Mouse (Mus musculus) ovary, postnatal 10 days (tissue): ENCODE measurements around the gene Hmgb1.
A peak's percentile ranks its signal among the peaks of the same experiment; 100 is the strongest.

Source experiments
- DNase-seq: peaks from one replicate; pipeline ENCODE4 v3.0.0; 2022; ENCODE audit warnings: low spot score

Hmgb1 gene

DNA sequence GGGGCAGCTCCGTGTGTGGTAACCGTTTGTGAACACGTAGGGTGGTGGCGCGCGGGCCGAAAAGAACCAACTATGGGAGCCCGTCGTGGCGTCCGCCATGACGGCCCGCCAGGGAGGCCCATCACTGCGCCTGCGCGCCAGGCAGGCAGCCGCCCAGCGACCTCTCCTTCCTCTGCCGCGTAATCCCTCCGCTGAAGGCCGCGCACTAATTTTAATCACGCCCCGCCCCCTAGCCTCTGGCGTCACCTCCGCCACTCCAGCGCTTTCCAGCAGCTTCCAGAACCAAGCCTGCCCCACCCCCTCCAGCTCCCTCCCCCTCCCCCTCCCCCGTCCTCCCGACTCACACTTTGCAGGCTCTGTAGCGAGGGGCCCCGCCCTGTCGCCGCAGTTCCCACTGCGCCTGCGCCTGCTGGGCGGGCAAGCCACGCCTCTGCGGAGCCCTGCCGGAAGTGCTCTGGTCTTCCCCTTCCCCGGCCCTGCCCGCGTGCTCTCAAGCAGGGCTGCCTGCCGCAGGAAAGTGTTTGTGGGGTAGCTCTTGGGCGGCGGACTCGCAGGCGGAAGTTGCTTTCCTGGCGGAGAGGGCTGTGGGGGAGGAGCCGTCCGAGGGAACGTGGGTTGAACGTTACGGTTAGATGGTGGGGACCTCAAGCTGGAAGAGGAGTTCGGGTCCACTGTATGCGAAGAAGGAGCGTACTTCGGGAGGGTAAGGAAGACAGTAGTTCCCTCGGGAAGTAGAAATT, at the start of gene Hmgb1, which contains the start of gene Uspl1:
TSS of gene Hmgb1 (minus strand) at position 386 of the 740 bp plus-strand sequence.
TSS of gene Uspl1 (plus strand) at position 247 of the 740 bp plus-strand sequence.
- peak; percentile 97 for DNase-seq

DNA sequence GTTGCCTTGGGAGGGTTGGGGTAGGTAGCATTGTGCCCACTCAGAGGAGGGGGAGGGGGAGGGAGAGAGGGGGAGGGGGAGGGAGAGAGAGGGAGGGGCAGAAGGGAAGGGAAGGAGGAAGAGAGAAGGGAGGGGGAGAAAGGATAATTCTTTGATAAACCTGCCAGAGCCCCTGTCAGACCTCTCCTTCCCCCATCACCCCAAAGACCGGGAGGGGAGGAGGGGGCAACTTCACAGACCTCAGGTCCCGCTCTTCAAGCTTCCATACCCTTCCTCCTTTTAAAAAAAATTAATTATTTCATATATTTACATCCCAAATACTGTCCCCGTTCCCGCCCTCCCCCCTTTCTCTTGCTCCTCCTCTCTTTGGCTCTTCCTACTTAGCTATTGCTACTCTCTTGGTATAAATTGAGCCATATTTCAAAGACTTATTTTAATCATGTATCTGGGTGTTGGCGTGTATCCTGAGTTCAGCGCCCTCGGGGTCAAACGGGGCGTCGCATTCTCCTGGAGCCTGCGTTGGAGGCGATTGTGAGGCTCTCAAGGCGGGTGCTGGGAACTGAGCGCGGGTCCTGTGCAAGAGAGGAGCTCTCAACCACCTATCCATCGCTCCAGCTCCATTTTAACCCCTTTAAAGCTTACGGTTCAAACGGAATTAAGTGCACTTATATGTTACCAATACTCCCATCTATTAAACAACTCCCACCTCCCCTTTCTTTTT, 45.5 kb upstream of the Hmgb1 start:
- no peak for DNase-seq

DNA sequence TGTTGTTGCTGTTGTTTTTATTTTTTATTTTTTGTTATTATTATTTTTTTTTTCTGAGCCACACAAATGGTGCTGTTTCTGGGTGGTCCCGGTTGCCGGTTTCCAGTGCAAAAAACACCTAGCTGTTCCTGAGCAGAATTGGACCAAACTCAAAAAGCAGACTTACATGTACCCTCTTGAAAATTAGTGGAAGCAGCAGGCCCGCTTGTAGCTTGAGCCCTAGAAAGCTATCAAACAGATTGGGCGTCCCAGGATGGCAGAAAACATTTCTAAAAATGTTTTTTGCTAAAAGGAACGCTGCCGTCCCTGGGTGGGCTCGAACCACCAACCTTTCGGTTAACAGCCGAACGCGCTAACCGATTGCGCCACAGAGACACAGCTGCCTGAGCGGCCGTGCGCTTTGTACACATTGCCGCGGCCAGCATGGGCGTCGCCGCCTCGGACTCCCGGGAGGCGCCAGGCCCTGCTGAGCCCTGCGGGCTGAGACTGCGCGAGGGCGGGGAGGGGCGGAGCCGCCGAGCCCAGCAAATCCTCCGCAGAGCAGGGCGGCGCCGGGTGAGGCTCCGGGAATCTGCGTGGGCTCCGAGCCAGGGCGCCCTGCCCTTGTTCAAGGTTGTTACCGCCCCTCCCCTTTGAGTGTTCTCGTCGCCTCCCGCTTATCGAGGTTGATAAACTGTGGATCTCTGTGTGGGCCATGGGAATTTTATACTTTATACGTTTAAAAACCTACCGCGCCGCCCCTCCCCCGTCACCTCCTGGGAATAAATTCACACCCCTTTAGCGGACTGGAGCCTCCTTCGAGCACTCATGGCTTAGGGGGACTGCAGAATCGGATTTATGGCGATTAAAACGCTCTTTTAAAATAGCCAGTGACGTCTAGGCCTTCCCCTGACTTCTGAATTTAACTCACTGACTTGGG, 44.7 kb upstream of the Hmgb1 start:
- peak; percentile 100 for DNase-seq

DNA sequence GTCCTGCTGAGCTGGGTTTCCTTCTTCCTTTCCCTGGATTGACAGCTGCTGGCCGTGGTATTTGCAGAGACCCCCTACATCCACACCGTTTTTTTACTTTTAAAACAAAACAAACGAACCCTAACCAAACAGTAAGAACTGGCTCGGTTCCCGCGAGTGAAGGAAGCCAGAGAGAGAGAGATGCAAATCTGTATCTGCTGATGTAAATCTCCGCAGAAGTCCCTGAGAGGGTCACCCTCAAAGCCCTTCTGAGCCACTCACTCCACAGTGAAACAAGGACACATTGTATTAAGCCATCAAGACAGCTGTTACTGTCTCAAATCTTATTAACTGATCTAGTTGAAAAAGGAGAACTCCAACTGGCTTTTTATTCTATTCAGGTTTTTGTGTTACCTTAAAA, 40.4 kb upstream of the Hmgb1 start:
- DNase-seq = no peak

DNA sequence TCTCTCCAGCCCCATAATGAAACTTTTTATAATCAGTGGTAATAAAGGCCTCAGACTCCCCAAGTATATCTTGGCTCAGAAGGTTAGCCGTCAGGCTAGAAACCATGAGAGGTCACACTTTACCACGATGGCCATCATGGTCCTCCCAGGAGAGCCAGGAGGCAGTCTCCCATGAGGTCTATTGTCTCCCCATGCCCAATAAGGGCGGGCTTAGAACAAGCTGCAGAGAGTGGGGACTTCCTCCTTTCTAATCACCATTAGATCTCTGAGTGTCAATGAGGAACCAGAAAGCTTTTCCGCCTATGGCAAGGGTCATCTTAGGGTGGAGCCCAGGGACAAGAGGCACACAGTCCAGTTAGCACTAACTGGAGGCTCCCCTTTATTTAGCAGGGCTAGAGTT, 37.1 kb upstream of the Hmgb1 start:
- DNase-seq = no peak

DNA sequence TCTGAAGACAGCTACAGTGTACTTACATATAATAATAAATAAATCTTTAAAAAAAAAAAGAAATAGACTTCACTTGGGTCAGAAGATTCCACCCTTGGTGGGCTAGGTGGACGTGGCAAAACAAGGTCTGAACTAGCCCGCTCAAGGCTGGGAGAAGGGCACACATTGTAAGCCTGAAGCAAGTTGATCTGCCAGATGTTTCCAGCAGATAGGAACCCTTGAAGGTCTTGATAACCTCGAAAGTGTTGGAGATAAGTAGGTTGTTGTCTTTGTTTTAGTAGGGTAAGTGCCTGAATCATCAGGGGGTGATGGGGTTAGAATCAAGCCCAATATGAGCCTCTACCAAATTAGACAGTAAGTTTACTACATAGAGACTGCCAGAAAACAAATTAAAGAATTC, 35.2 kb upstream of the Hmgb1 start:
- DNase-seq = no peak

DNA sequence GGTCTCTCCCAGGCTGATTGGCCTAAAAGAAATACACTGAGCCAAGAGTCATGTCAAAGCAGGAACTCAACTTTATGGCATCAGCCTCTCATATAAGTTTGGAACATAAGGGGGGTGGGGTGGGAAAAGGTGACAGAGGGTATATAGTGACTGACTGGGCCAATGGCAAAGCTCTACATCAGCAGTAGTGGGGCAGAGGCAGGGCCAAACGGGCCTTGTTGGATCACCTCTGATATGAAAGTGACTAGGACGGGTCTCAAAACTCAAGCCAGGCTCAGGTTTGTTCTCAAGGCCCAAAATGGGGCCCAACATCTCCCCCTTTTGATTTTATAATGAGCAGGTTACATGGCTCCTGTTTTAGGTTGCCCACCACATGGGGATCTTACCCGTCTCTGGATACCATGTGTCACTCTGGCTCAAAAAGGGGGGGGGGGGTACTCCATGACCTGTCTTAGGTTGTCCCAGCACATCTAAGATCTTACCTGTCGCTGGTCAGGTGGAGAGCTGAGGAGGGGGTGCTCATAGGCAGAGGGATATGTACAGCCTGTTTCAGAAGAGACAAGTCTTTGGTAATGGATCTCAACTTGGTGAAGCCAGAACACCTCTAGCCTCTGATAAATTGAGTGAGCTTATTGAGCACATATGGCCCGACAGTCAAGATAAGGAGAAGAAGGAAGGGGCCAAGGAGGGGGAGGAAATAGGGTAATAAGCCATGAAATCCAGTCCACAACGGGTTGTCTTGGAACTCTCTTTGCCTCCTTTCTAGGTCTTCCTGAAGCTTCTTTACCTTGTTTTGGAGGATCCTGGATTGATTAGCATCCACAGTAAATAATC, 33.5 kb upstream of the Hmgb1 start:
- DNase-seq = no peak

DNA sequence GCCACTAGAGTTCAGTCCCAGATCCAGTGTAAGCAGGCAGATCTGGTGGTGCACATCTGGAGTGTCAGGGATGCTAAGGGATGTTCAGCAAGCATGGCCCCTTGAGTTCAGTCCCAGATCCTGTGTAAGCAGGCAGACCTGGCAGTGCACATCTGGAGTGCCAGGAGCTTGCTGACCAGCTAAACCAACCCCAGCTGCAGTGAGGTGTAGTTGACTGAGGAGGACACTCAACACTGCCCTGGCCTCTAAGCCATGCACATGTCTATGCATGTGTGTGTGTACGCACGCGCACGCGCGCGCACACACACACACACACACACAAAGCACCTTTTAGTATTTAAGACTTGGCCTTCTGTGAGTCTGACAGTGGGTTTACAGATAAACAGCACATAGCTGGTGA, 31.3 kb upstream of the Hmgb1 start:
- DNase-seq = no peak

DNA sequence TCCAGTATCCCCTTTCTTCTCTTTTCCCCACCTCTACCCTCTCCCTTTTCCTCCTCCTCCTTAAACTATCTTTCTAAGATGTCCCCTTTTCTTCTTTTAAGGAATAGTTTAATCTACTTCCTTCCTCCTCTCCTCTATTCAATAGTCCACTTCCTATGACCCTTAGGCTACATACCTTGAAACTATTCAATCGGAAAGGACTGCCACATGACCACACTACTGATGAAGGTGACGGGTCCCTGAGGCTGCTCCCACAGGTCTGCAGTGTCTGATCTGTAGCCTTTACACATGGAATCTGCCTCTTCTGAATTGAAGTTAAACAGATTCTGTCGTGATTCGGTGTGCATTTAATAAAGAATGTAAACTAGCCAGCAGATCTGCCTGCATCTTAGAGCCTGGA, 28.5 kb upstream of the Hmgb1 start:
- no peak for DNase-seq

DNA sequence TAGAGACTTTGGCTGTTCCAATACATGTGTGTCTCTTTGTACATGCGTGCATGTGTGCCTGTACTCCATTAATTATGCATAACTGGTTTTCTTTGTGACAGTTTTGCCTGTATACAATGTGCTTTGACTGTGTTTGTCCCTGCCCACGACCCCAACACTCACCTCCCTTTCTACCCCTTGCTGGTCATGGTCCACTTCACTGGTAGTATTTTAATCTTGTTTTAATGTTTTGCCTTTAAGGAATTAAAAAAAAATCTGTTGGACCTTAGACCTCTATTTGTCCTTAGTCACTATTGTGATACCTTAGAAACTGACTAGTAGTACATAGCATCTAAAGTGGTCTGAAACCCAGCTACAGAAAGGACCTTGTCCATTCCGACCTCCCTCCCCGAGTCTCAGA, 26.8 kb upstream of the Hmgb1 start:
- DNase-seq = no peak

DNA sequence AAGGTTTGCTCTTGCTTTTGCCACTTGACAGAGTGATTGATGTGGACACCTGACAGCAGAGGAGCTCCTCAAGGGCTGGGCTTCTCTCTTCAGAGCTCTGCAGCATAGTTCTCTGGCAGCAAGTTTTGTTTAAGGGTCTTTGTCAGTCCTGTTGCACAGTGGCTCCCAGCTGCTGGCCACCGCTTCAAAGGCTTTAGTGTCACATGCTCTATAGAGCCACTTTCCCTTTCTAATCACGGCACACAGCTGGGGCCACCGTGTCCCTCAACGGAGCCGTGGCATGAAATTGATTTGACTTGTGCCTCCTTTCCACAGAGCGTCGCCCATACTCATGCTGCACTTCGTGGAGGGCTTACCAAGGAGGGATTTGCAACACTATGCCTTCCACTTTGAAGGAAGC, 25.0 kb upstream of the Hmgb1 start:
- no peak for DNase-seq

DNA sequence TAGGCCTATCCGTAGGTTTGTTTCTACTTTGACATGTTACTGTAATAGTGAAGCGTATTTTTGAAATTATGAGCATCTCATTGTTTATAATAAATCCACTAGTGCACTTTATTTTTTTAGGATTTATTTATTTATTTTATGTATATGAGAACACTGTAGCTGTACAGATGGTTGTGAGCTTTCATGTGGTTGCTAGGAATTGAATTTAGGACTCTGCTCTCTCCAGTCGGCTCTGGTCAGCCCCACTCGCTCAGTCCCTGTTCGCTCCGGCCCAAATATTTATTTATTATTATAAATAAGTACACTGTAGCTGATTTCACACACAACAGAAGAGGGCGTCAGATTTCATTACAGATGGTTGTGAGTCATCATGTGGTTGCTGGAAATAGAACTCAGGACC, 24.5 kb upstream of the Hmgb1 start:
- DNase-seq = no peak

DNA sequence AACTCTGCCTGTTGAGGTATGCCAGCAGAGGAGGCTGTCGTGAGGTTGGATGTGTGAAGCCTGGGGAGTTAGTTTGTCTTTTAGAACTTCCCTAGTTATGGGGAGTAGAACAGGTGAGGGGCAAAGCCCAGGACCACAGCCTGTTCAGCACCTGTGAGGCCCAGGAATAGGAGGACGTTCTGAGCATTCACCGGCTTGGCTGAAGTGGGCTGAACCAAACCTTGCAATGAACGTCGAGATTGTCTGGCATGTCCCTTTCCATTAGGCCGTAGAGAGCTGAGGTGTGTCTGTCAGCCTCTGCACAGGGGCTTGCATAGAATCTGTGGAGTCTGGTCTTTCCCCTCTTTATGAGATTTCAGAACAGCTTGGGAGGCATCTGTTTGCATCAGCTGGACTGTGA, 23.4 kb upstream of the Hmgb1 start:
- DNase-seq = no peak

DNA sequence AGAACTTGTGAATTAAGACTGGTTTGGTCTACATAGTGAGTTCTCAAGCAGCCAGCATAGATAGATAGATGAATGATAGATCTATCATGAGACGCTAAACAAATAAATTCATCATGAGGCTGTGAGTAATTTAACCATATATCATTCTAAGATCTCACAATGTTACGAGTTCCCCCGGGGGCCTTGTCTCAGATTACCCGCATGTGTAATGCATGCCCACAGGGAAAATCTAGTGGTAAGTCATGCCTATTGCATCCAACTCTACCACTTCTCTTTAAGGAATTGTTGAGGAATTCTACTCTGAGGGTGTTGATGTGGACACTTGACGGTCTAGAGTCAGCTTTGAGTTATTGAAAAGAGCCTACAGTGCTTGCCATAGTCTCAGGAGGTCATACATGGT, 22.0 kb upstream of the Hmgb1 start:
- DNase-seq = no peak

DNA sequence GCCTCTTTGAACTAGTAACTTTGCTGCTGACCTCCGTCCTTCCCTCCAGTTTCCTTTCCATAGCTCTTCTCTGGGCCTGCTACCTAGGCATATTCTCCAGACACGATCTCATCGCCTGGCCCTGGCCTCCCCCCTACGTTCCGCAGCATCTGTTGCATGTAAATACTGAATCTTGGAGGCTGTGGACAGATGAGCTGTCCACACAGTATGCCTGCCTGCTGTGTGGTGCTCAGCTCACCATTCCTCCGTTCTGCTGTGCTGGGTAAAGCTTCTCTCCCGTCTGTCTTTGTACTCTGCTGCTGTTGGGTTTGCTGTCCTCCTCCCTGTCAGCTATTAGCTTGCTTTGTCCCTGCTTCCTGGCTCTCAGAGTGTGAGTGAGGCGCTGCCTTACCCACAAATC, 21.0 kb upstream of the Hmgb1 start:
- no peak for DNase-seq

DNA sequence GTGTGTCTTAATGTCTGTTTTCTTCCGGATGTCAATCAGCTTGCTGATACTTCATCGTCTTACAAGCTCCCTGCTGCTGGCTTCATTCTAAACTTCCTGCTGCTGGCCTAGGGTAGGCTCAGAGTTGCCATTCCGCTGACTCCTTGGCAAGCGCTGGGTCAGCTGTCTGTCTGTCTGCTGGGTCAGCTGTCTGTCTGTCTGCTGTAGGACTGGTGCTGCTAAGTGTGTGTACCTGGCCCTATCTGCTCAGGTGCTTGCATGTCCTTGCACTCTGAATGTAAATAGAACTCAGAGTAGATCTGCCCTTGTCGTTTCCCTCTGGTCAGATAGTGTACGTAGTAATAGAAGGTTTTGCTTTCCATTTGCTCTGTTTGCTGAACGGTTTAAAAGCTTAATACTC, 20.5 kb upstream of the Hmgb1 start:
- no peak for DNase-seq

DNA sequence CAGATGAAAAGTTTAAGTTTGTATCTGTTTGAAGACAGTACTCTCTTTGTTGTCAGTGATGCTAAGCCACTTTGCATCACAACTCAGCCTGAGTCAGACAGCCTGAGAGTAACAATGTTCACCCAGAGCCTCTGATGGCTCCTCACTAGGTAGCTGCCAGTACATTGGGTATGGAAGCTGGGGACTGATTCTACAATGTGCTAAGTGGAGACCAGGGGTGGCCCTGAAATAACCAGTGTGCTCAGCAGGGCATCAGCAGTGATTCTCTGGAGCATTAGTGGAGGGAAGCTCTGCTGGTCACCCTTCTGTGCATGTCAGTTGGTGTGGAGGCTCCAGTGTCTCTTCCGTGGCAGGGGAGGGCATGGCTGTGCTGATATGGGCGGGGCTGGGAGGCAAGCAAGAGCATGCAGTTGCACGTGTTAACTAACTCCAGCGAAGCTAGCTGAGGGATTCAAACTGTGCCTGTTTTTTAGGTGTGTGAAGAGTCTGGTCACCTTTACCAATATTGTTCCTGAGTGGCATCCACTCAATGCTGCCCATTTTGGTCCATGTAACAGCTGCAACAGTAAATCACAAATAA, 19.6 kb upstream of the Hmgb1 start:
- no peak for DNase-seq

DNA sequence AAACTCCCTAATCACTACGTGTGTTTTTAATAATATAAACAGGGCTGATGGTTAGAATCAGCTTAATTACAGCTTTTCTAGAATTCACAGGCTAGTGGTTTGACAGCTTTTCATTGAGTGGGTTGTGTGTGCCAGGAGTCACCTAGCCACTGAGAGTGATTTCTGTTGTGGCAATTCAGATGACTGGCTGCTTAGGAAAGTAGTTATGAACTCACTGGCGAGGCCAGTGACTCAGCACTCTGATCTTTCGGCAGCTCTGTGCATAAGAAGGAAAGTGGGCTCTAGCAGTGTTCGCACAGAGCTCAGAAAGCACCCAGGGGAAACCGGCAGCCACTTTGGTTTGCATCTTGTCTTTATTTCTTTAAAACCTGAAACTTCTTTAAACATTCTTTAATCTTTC, 18.7 kb upstream of the Hmgb1 start:
- DNase-seq = no peak

DNA sequence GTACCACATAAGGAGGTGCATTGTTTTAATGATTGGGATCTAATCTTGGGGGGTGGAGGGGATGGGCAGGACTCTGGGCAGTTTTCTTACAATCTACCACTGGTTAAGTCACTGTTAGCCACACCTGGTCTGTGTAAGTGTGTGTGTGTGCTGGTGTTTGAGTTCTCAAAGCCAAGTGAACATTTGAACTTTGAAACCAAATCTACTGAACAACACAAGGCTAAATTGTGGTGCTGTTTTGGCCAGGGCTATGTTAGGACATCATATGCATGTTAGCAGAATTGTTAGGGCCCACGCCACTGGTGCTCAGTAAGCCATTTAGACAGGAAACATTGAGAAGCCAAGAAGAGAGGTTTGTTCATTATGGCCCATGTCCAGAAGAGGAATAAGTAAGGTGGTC, 14.5 kb upstream of the Hmgb1 start:
- no peak for DNase-seq

DNA sequence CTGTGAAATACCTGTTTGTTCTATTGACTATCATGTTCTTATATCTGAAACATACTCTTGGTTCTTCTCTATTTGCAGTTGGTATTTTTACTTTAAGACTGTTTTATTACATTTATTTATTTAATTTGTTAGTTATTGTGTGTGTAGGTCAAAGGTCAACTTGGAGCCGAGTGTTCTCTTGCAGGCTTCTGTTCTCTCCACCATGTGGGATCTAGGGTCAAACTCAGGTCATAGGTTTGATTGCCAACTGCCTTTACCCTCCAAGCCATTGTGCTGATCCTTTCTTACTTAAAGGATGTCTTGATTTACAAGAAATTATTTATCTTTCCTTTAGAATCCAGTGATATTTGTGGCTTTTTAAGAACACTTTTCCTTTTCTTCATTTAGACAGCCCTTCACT, 12.3 kb upstream of the Hmgb1 start:
- DNase-seq = no peak

DNA sequence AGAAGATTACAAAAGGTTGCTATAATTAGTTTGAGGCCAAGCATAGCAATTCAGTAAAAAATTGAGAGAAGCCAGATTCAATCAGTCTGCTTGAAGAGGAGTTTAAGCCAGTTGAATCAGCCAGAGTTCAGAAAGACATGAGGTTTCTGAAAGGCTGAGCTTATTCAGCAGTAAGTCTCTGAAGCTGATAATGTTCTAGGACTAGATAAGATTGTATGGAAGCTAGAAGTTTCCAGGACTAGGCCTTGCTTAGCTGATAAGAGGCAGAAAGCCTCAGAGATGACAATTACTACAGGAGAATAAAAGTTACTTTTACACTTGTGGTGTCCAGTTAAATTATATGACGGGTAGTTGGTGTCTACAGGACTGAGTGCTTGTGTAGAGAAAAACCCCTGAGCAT, 5.9 kb upstream of the Hmgb1 start:
- DNase-seq = no peak
